Mouse (Mus musculus) liver, embryonic 11.5 days (tissue): ENCODE results near the gene Ssxb9. TPM values are rescaled to one million over a fixed set of nuclear protein-coding genes. Genes with fewer than 3 reads are reported as not detected.
"Not testable (repeated sequence)": the region's sequence is repeated elsewhere in the genome, so short reads cannot be mapped to it uniquely, and the experiment has no call there.

ENCODE experiments used
- ATAC-seq: fragments of 200-750 bp; cut with Nextera tagmentation; replicated peaks from 2 replicates; pipeline ENCODE4 v1.8.0; 2017; ENCODE audit warnings: moderate number of reproducible peaks, mild to moderate bottlenecking, moderate TSS enrichment, moderate library complexity; ENCODE audit not compliant: low FRiP score
- DNase-seq: peaks from one replicate; pipeline ENCODE4 v3.0.0-alpha.2; 2017; ENCODE audit warnings: low spot score
- H3K27ac ChIP-seq: fragments of 300-500 bp; sonication (generic); 2 replicates; pipeline ENCODE4 v1.5.1; 2014; ENCODE audit warnings: mild to moderate bottlenecking, low read depth, low read length, control low read depth
- H3K27me3 ChIP-seq: fragments of 300-500 bp; sonication (generic); replicated peaks from 2 replicates; pipeline ENCODE4 v1.6.1; 2014; ENCODE audit warnings: low read length, mixed read lengths; ENCODE audit not compliant: control insufficient read depth, insufficient read depth
- H3K36me3 ChIP-seq: fragments of 300-500 bp; sonication (generic); 2 replicates; pipeline ENCODE4 v1.6.1; 2014; ENCODE audit warnings: mild to moderate bottlenecking, low read length, moderate library complexity, mixed read lengths; ENCODE audit not compliant: control insufficient read depth, insufficient read depth
- H3K4me1 ChIP-seq: fragments of 300-500 bp; sonication (generic); replicated peaks from 2 replicates; pipeline ENCODE4 v1.6.1; 2014; ENCODE audit warnings: low read length, mixed read lengths; ENCODE audit not compliant: control insufficient read depth, insufficient read depth
- H3K4me2 ChIP-seq: fragments of 300-500 bp; sonication (generic); 2 replicates; pipeline ENCODE4 v1.6.1; 2014; ENCODE audit warnings: mild to moderate bottlenecking, control low read depth, moderate library complexity
- H3K4me3 ChIP-seq: fragments of 300-500 bp; sonication (generic); 2 replicates; pipeline ENCODE4 v1.5.1; 2014; ENCODE audit warnings: low read depth, low read length, control low read depth
- H3K9ac ChIP-seq: fragments of 300-500 bp; sonication (generic); 2 replicates; pipeline ENCODE4 v1.6.1; 2014; ENCODE audit warnings: low read depth, low read length, control low read depth
- H3K9me3 ChIP-seq: fragments of 300-500 bp; sonication (generic); 2 replicates; pipeline ENCODE4 v1.6.1; 2016; ENCODE audit warnings: low read length, inconsistent platforms, mixed read lengths; ENCODE audit not compliant: control insufficient read depth
- WGBS: fragments of 180-500 bp; shearing (Covaris S2); extraction: QIAGEN DNeasy Blood & Tissue Kit; methylation state at CpG from one replicate; pipeline ENCODE4 v1.1.7; 2014; 5-methylcytosine and 5-hydroxymethylcytosine counted together
- polyA plus RNA-seq: library from polyadenylated mRNA; unstranded; fragments of >200 nt; fragmentation: Nextera tagmentation; extraction: Ambion mirVana; gene quantifications from 2 replicates; pipeline ENCODE4 v1.2.1, GENCODE M21; 2014

The Ssxb9 gene
- polyA plus RNA-seq = not detected in 2 replicates

- H3K4me2 ChIP-seq, H3K4me3 ChIP-seq, H3K27ac ChIP-seq, H3K27me3 ChIP-seq, ATAC-seq, DNase-seq, H3K9ac ChIP-seq, H3K9me3 ChIP-seq, H3K4me1 ChIP-seq, H3K36me3 ChIP-seq: not testable (repeated sequence)
- 8% methylated on average over 1 of the region's 1 CpGs for WGBS
Measured at GRCm38 (mm10) chrX:8366678-8367077, at the start of gene Ssxb9. Gene Ssxb9, plus strand, starts transcription at chrX:8366978.

GRCm38 (mm10) chrX:8327124-8327523 is 39.7 kb upstream of the Ssxb9 start, which contains the start of gene Ssxb10:
Gene Ssxb10, plus strand, starts transcription at chrX:8327424.
- 52% methylated on average over 2 of the region's 2 CpGs for WGBS
- no peak within 1 kb of the TSS for H3K4me3 ChIP-seq
- H3K9ac ChIP-seq = no peak within 1 kb of the TSS
- DNase-seq = no peak
- no peaks in the 10 kb centered on the region for H3K4me1 ChIP-seq
- no peak within 1 kb of the TSS for H3K27ac ChIP-seq
- no peaks in the 10 kb centered on the region for H3K27me3 ChIP-seq
- H3K4me2 ChIP-seq = no peak within 1 kb of the TSS
- H3K9me3 ChIP-seq = no peaks in the 10 kb centered on the region
- H3K36me3 ChIP-seq = no peaks in the 10 kb centered on the region
- ATAC-seq = no peak

- H3K4me1 ChIP-seq, H3K4me2 ChIP-seq, H3K27me3 ChIP-seq, H3K36me3 ChIP-seq, DNase-seq, H3K9ac ChIP-seq, ATAC-seq, H3K9me3 ChIP-seq, H3K27ac ChIP-seq, H3K4me3 ChIP-seq: not testable (repeated sequence)
- WGBS = 33% methylated on average over 1 of the region's 1 CpGs
Measured at GRCm38 (mm10) chrX:8413005-8413404, 46.2 kb downstream of the Ssxb9 start, which contains the start of gene Ssxb1. Gene Ssxb1, plus strand, starts transcription at chrX:8413305.

Other genes starting within 250 kb of the Ssxb9 start
- 15.9 and 17.7 TPM in 2 replicates for gene Wdr13, start 234.1 kb upstream of the Ssxb9 start, polyA plus RNA-seq
- gene Rbm3, start 221.1 kb upstream of the Ssxb9 start, polyA plus RNA-seq = 469 and 471 TPM in 2 replicates
- 10.5 and 11.1 TPM in 2 replicates for gene Tbc1d25, start 190.8 kb upstream of the Ssxb9 start, polyA plus RNA-seq
- gene Ebp, start 173.5 kb upstream of the Ssxb9 start, polyA plus RNA-seq = 54.7 and 55.6 TPM in 2 replicates
- gene Porcn, start 160.5 kb upstream of the Ssxb9 start, polyA plus RNA-seq = 2.4 and 2.8 TPM in 2 replicates
- gene Ftsj1, start 114.6 kb upstream of the Ssxb9 start, polyA plus RNA-seq = 59.6 and 62.7 TPM in 2 replicates
- 77.7 and 84.1 TPM in 2 replicates for gene Slc38a5, start 95.8 kb upstream of the Ssxb9 start, polyA plus RNA-seq
- gene Ssxb10, start 39.6 kb upstream of the Ssxb9 start, polyA plus RNA-seq = not detected in 2 replicates
- gene Ssxb1, start 46.3 kb downstream of the Ssxb9 start, polyA plus RNA-seq = not detected in 2 replicates
- gene Ssxb2, start 94.7 kb downstream of the Ssxb9 start, polyA plus RNA-seq = not detected in 2 replicates
- gene Gm14459, start 158.0 kb downstream of the Ssxb9 start, polyA plus RNA-seq = not detected in 2 replicates
- gene Ssxb6, start 181.3 kb downstream of the Ssxb9 start, polyA plus RNA-seq = not detected in 2 replicates
- not detected in 2 replicates for gene Ssxb3, start 224.8 kb downstream of the Ssxb9 start, polyA plus RNA-seq